Mouse (Mus musculus): ENCODE data around the gene Map3k5. TPM values are rescaled to one million over a fixed set of nuclear protein-coding genes. Genes with fewer than 3 reads are reported as not detected.
A peak's percentile ranks its signal among the peaks of the same experiment; 100 is the strongest.

Gene Map3k5
- polyA plus RNA-seq, 1 experiment from 2014 or later: 1.4 TPM

GRCm38 (mm10) chr10:20123401-20123800 lies 189.1 kb downstream of the Map3k5 start:
- Histone ChIP-seq H3K4me1 (replicated peaks) (0 out of 2 replicates have a peak, but pooled peaks cover 5% of the 10 kb centered on the region), H3K9me3 (no peaks in the 10 kb centered on the region), H3K27ac (no peak overlapping the region), H3K9ac (replicated peaks) (no peak overlapping the region), H3K4me3 (replicated peaks) (no peak overlapping the region), H3K4me2 (no peak overlapping the region), H3K36me3 (no peaks in the 10 kb centered on the region), H3K27me3 (no peaks in the 10 kb centered on the region)
- WGBS: 60% methylated on average over 9 of the region's 9 CpGs
- no peak for ATAC-seq (ENCODE audit: insufficient number of reproducible peaks, insufficient read depth, low FRiP score, low TSS enrichment, low read depth)

- ATAC-seq (ENCODE audit: insufficient number of reproducible peaks, insufficient read depth, low FRiP score, low TSS enrichment, low read depth): no peak; the same call in 1 of the 2 replicates
- 81% methylated on average over 12 of the region's 12 CpGs for WGBS
- H3K9me3 ChIP-seq: no peaks in the 10 kb centered on the region
- no peak overlapping the region for H3K4me2 ChIP-seq
- 0 out of 2 replicates have a peak, but pooled peaks cover 5% of the 10 kb centered on the region for H3K4me1 ChIP-seq (replicated peaks)
- no peak overlapping the region for H3K4me3 ChIP-seq (replicated peaks)
- no peak overlapping the region for H3K27ac ChIP-seq
- no peaks in the 10 kb centered on the region for H3K27me3 ChIP-seq
- no peak overlapping the region for H3K9ac ChIP-seq (replicated peaks)
- H3K36me3 ChIP-seq: no peaks in the 10 kb centered on the region
Measured at GRCm38 (mm10) chr10:20124576-20124975, 190.3 kb downstream of the Map3k5 start.

GRCm38 (mm10) chr10:20125226-20125625 lies 191.0 kb downstream of the Map3k5 start:
- no peak for ATAC-seq (ENCODE audit: insufficient number of reproducible peaks, insufficient read depth, low FRiP score, low TSS enrichment, low read depth)
- Histone ChIP-seq H3K36me3 (no peaks in the 10 kb centered on the region), H3K4me3 (replicated peaks) (no peak overlapping the region), H3K4me2 (no peak overlapping the region), H3K27ac (no peak overlapping the region), H3K9ac (replicated peaks) (no peak overlapping the region), H3K4me1 (replicated peaks) (0 out of 2 replicates have a peak, but pooled peaks cover 5% of the 10 kb centered on the region), H3K27me3 (no peaks in the 10 kb centered on the region), H3K9me3 (no peaks in the 10 kb centered on the region)
- 40% methylated on average over 4 of the region's 4 CpGs for WGBS

GRCm38 (mm10) chr10:20132933-20133652 lies 198.8 kb downstream of the Map3k5 start:
- Histone ChIP-seq H3K9ac (replicated peaks) (no peak overlapping the region), H3K27me3 (no peaks in the 10 kb centered on the region), H3K4me3 (replicated peaks) (no peak overlapping the region), H3K36me3 (no peaks in the 10 kb centered on the region), H3K9me3 (no peaks in the 10 kb centered on the region), H3K27ac (no peak overlapping the region), H3K4me2 (no peak overlapping the region), H3K4me1 (replicated peaks) (0 out of 2 replicates have a peak, but pooled peaks cover 4% of the 10 kb centered on the region)
- 66% methylated on average over 12 of the region's 12 CpGs for WGBS
- no peak for ATAC-seq (ENCODE audit: insufficient number of reproducible peaks, insufficient read depth, low FRiP score, low TSS enrichment, low read depth)

- no peaks in the 10 kb centered on the region for H3K9me3 ChIP-seq
- WGBS: 80% methylated on average over 15 of the region's 15 CpGs
- no peak overlapping the region for H3K4me3 ChIP-seq (replicated peaks)
- 0 out of 2 replicates have a peak, but pooled peaks cover 4% of the 10 kb centered on the region for H3K4me1 ChIP-seq (replicated peaks)
- no peak overlapping the region for H3K27ac ChIP-seq
- no peaks in the 10 kb centered on the region for H3K27me3 ChIP-seq
- ATAC-seq (ENCODE audit: insufficient number of reproducible peaks, insufficient read depth, low FRiP score, low TSS enrichment, low read depth): no peak
- H3K9ac ChIP-seq (replicated peaks): no peak overlapping the region
- H3K4me2 ChIP-seq: no peak overlapping the region
- H3K36me3 ChIP-seq: no peaks in the 10 kb centered on the region
Measured at GRCm38 (mm10) chr10:20135350-20136058, 201.2 kb downstream of the Map3k5 start.

GRCm38 (mm10) chr10:20136505-20136904 lies 202.2 kb downstream of the Map3k5 start:
- Histone ChIP-seq H3K36me3 (no peaks in the 10 kb centered on the region), H3K4me3 (replicated peaks) (no peak overlapping the region), H3K9me3 (no peaks in the 10 kb centered on the region), H3K27me3 (no peaks in the 10 kb centered on the region), H3K9ac (replicated peaks) (no peak overlapping the region), H3K4me1 (replicated peaks) (0 out of 2 replicates have a peak, but pooled peaks cover 4% of the 10 kb centered on the region), H3K4me2 (no peak overlapping the region), H3K27ac (no peak overlapping the region)
- no peak for ATAC-seq (ENCODE audit: insufficient number of reproducible peaks, insufficient read depth, low FRiP score, low TSS enrichment, low read depth)
- 93% methylated on average over 1 of the region's 1 CpGs for WGBS

GRCm38 (mm10) chr10:20141376-20141775 lies 207.1 kb downstream of the Map3k5 start:
- Histone ChIP-seq H3K4me3 (replicated peaks) (no peak overlapping the region), H3K9me3 (no peaks in the 10 kb centered on the region), H3K27ac (no peak overlapping the region), H3K9ac (replicated peaks) (no peak overlapping the region), H3K27me3 (peaks cover 3% of the 10 kb centered on the region; the same call in 1 of the 2 replicates), H3K36me3 (no peaks in the 10 kb centered on the region), H3K4me1 (replicated peaks) (no peaks in the 10 kb centered on the region), H3K4me2 (no peak overlapping the region)
- 81% methylated on average over 17 of the region's 17 CpGs for WGBS
- ATAC-seq (ENCODE audit: insufficient number of reproducible peaks, insufficient read depth, low FRiP score, low TSS enrichment, low read depth): no peak

GRCm38 (mm10) chr10:20148130-20148772 lies 214.0 kb downstream of the Map3k5 start, which contains the start of gene Map7:
Map7 (plus strand) TSS chr10:20148471.
- H3K36me3 ChIP-seq: no peaks in the 10 kb centered on the region
- ATAC-seq (ENCODE audit: insufficient number of reproducible peaks, insufficient read depth, low FRiP score, low TSS enrichment, low read depth): 0 out of 2 replicates have a peak, but pooled peaks have one; percentile 14
- 5% methylated on average over 50 of the region's 51 CpGs for WGBS
- H3K27ac ChIP-seq: no peak within 1 kb of the TSS
- H3K27me3 ChIP-seq: peaks cover 47% of the 10 kb centered on the region
- peak within 1 kb of the TSS; percentile 80 for H3K4me3 ChIP-seq (replicated peaks)
- H3K9ac ChIP-seq (replicated peaks): peak within 1 kb of the TSS; percentile 65
- H3K9me3 ChIP-seq: no peaks in the 10 kb centered on the region
- peaks cover 5% of the 10 kb centered on the region for H3K4me1 ChIP-seq (replicated peaks)
- H3K4me2 ChIP-seq: peak within 1 kb of the TSS; percentile 93

GRCm38 (mm10) chr10:20148773-20149120 lies 214.5 kb downstream of the Map3k5 start:
- under 1% methylated on average over 33 of the region's 58 CpGs for WGBS
- no peaks in the 10 kb centered on the region for H3K9me3 ChIP-seq
- peak overlapping the region; percentile 93 for H3K4me2 ChIP-seq
- no peaks in the 10 kb centered on the region for H3K36me3 ChIP-seq
- ATAC-seq (ENCODE audit: insufficient number of reproducible peaks, insufficient read depth, low FRiP score, low TSS enrichment, low read depth): 0 out of 2 replicates have a peak, but pooled peaks have one; percentile 43
- H3K4me1 ChIP-seq (replicated peaks): peaks cover 5% of the 10 kb centered on the region
- H3K27me3 ChIP-seq: peaks cover 47% of the 10 kb centered on the region
- no peak overlapping the region for H3K27ac ChIP-seq
- peak overlapping the region; percentile 65 for H3K9ac ChIP-seq (replicated peaks)
- H3K4me3 ChIP-seq (replicated peaks): peak overlapping the region; percentile 80

GRCm38 (mm10) chr10:20149121-20149834 lies 215.0 kb downstream of the Map3k5 start:
- peaks cover 47% of the 10 kb centered on the region for H3K27me3 ChIP-seq
- H3K4me2 ChIP-seq: peak overlapping the region; percentile 93
- WGBS: 1% methylated on average over 72 of the region's 74 CpGs
- H3K9me3 ChIP-seq: no peaks in the 10 kb centered on the region
- ATAC-seq (ENCODE audit: insufficient number of reproducible peaks, insufficient read depth, low FRiP score, low TSS enrichment, low read depth): peak; percentile 50; the same call in 1 of the 2 replicates
- no peak overlapping the region for H3K27ac ChIP-seq
- peak overlapping the region; percentile 80 for H3K4me3 ChIP-seq (replicated peaks)
- H3K9ac ChIP-seq (replicated peaks): peak overlapping the region; percentile 65
- H3K4me1 ChIP-seq (replicated peaks): peaks cover 5% of the 10 kb centered on the region
- no peaks in the 10 kb centered on the region for H3K36me3 ChIP-seq
